Mouse (Mus musculus): ENCODE measurements around the gene Nek5. TPM values are rescaled to one million over a fixed set of nuclear protein-coding genes. Genes with fewer than 3 reads are reported as not detected.

Gene Nek5
- total RNA-seq, 1 experiment: not detected

DNA sequence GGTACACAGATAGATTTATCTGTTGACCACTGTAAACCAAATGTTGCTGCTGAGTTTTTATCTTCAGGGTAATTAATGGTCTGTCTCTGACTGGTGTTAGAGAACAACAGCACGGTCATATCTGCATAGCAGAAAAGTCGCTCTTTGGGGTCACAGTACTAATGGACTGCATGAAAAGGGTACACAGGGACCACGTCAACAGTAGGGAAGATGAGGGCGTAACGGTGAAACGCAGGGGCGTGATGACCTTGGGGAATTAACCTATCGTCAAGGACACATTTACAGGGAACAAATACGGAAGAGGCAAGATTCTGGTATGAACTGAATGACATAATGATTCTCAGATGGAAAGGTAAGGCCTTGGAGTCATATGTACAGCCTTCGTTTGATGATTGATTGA, 39.6 kb upstream of the Nek5 start:
- no peaks in the 10 kb centered on the region for H3K9me3 ChIP-seq (ENCODE audit: control insufficient read depth, insufficient read depth, low read depth, low read length)
- no peak for TF ChIP-seq MAFK (IDR thresholded peaks at IDR 0.05; ENCODE audit: insufficient read depth, low read depth, low read length)
- TF ChIP-seq HCFC1 (IDR thresholded peaks at IDR 0.05; ENCODE audit: borderline replicate concordance, insufficient read depth, low read length): no peak
- TF ChIP-seq CHD2 (IDR thresholded peaks at IDR 0.05; ENCODE audit: low read depth, low read length): no peak
- no peak for TF ChIP-seq ZC3H11A (IDR thresholded peaks at IDR 0.05; ENCODE audit: borderline replicate concordance, low read depth, low read length)
- TF ChIP-seq ZNF384 (IDR thresholded peaks at IDR 0.05; ENCODE audit: low read depth, low read length): no peak
- in situ Hi-C loops (cut with MboI; ENCODE audit: low sequenced_read_pairs in 2 of 2, unreplicated experiment in 2 of 2): no loop called here
- DNase-seq (ENCODE audit: low read depth, low spot score): no peak
- H3K4me3 ChIP-seq (ENCODE audit: insufficient read depth in 1 of 2, low read depth in 1 of 2, low read length in 2 of 2, poor library complexity in 1 of 2, severe bottlenecking in 1 of 2): no peak overlapping the region
- no peak overlapping the region for H3K9ac ChIP-seq (ENCODE audit: insufficient read depth, low read depth, low read length, poor library complexity, severe bottlenecking)
- H3K36me3 ChIP-seq (ENCODE audit: control insufficient read depth, insufficient read depth, low read length, poor library complexity, severe bottlenecking): peaks cover 3% of the 10 kb centered on the region
- no peak overlapping the region for H3K27ac ChIP-seq (ENCODE audit: insufficient read depth, low read depth, low read length, poor library complexity, severe bottlenecking)
- H3K4me1 ChIP-seq (ENCODE audit: control insufficient read depth in 2 of 2, insufficient read depth in 2 of 2, low read length in 2 of 2, poor library complexity in 1 of 2): peaks cover 0 to 4% of the 10 kb centered on the region in 2 experiments; a peak in 1 of 4 replicates

- Histone ChIP-seq H3K4me1 (ENCODE audit: control insufficient read depth in 2 of 2, insufficient read depth in 2 of 2, low read length in 2 of 2, poor library complexity in 1 of 2) (peaks cover 0 to 4% of the 10 kb centered on the region in 2 experiments; a peak in 1 of 4 replicates), H3K4me3 (ENCODE audit: insufficient read depth in 1 of 2, low read depth in 1 of 2, low read length in 2 of 2, poor library complexity in 1 of 2, severe bottlenecking in 1 of 2) (no peak overlapping the region), H3K9me3 (ENCODE audit: control insufficient read depth, insufficient read depth, low read depth, low read length) (no peaks in the 10 kb centered on the region), H3K36me3 (ENCODE audit: control insufficient read depth, insufficient read depth, low read length, poor library complexity, severe bottlenecking) (no peaks in the 10 kb centered on the region), H3K9ac (ENCODE audit: insufficient read depth, low read depth, low read length, poor library complexity, severe bottlenecking) (no peak overlapping the region), H3K27ac (ENCODE audit: insufficient read depth, low read depth, low read length, poor library complexity, severe bottlenecking) (no peak overlapping the region)
- DNase-seq (ENCODE audit: low read depth, low spot score): no peak
- TF ChIP-seq HCFC1 (IDR thresholded peaks at IDR 0.05; ENCODE audit: borderline replicate concordance, insufficient read depth, low read length) (no peak), ZNF384 (IDR thresholded peaks at IDR 0.05; ENCODE audit: low read depth, low read length) (no peak), ZC3H11A (IDR thresholded peaks at IDR 0.05; ENCODE audit: borderline replicate concordance, low read depth, low read length) (no peak), MAFK (IDR thresholded peaks at IDR 0.05; ENCODE audit: insufficient read depth, low read depth, low read length) (no peak), CHD2 (IDR thresholded peaks at IDR 0.05; ENCODE audit: low read depth, low read length) (no peak)
- in situ Hi-C loops (cut with MboI; ENCODE audit: low sequenced_read_pairs in 2 of 2, unreplicated experiment in 2 of 2): no loop called here
These were observed 37.4 kb upstream of the Nek5 start for GRCm38 (mm10) chr8:22162206-22162605.

GRCm38 (mm10) chr8:22150345-22150663, 25.5 kb upstream of the Nek5 start:
- no peak for DNase-seq (ENCODE audit: low read depth, low spot score)
- H3K9ac ChIP-seq (ENCODE audit: insufficient read depth, low read depth, low read length, poor library complexity, severe bottlenecking): no peak overlapping the region
- TF ChIP-seq HCFC1 (IDR thresholded peaks at IDR 0.05; ENCODE audit: borderline replicate concordance, insufficient read depth, low read length) (no peak), CHD2 (IDR thresholded peaks at IDR 0.05; ENCODE audit: low read depth, low read length) (no peak), ZNF384 (IDR thresholded peaks at IDR 0.05; ENCODE audit: low read depth, low read length) (no peak), MAFK (IDR thresholded peaks at IDR 0.05; ENCODE audit: insufficient read depth, low read depth, low read length) (no peak), ZC3H11A (IDR thresholded peaks at IDR 0.05; ENCODE audit: borderline replicate concordance, low read depth, low read length) (no peak)
- H3K4me3 ChIP-seq (ENCODE audit: insufficient read depth in 1 of 2, low read depth in 1 of 2, low read length in 2 of 2, poor library complexity in 1 of 2, severe bottlenecking in 1 of 2): no peak overlapping the region
- peaks cover 6 to 12% of the 10 kb centered on the region in 2 experiments; a peak in 2 of 4 replicates for H3K4me1 ChIP-seq (ENCODE audit: control insufficient read depth in 2 of 2, insufficient read depth in 2 of 2, low read length in 2 of 2, poor library complexity in 1 of 2)
- in situ Hi-C loops (cut with MboI; ENCODE audit: low sequenced_read_pairs in 2 of 2, unreplicated experiment in 2 of 2): no loop called here
- H3K27ac ChIP-seq (ENCODE audit: insufficient read depth, low read depth, low read length, poor library complexity, severe bottlenecking): no peak overlapping the region
- no peaks in the 10 kb centered on the region for H3K36me3 ChIP-seq (ENCODE audit: control insufficient read depth, insufficient read depth, low read length, poor library complexity, severe bottlenecking)
- H3K9me3 ChIP-seq (ENCODE audit: control insufficient read depth, insufficient read depth, low read depth, low read length): no peaks in the 10 kb centered on the region

DNA sequence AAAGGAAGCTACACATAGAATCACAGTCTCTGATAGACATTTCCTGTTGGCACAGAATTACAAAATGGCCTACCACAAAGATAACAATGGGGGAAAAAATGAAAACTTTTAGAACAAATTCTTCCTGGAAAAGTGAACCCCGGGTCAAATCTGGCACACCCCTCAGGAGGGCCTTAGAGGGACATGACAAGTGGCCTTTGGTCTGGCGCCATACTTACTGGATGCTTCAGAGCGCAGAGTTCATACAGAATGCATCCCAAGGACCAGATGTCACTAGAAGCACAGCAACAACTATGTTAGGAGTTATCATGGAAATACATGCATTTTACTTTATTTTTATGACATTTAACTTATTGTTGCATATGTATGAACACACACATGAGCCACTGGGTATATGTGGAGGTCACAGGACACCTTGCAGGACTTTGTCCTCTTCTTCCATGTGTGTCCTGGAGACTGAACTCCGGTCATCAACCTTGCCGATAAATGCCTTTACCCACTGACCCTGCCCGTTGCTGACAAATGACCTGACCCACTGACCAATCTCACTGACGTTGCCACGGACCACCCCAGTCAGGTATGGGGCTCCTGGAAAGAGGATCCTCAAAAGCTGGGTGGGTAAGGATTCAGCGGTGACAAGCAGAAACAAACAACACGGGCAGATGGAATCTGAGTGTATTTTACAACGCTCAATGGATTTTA, 24.9 kb upstream of the Nek5 start:
- no peak for DNase-seq (ENCODE audit: low read depth, low spot score)
- H3K4me1 ChIP-seq (ENCODE audit: control insufficient read depth in 2 of 2, insufficient read depth in 2 of 2, low read length in 2 of 2, poor library complexity in 1 of 2): peaks cover 4 to 12% of the 10 kb centered on the region in 2 experiments; a peak in 2 of 4 replicates
- in situ Hi-C loops (cut with MboI; ENCODE audit: low sequenced_read_pairs in 2 of 2, unreplicated experiment in 2 of 2): no loop called here

More for the DNA sequence above, 24.9 kb upstream of the Nek5 start:
- Histone ChIP-seq H3K9me3 (ENCODE audit: control insufficient read depth, insufficient read depth, low read depth, low read length) (no peaks in the 10 kb centered on the region), H3K27ac (ENCODE audit: insufficient read depth, low read depth, low read length, poor library complexity, severe bottlenecking) (no peak overlapping the region), H3K4me3 (ENCODE audit: insufficient read depth in 1 of 2, low read depth in 1 of 2, low read length in 2 of 2, poor library complexity in 1 of 2, severe bottlenecking in 1 of 2) (no peak overlapping the region), H3K9ac (ENCODE audit: insufficient read depth, low read depth, low read length, poor library complexity, severe bottlenecking) (no peak overlapping the region), H3K36me3 (ENCODE audit: control insufficient read depth, insufficient read depth, low read length, poor library complexity, severe bottlenecking) (no peaks in the 10 kb centered on the region)
- no peak for TF ChIP-seq ZNF384 (IDR thresholded peaks at IDR 0.05; ENCODE audit: low read depth, low read length)
- no peak for TF ChIP-seq MAFK (IDR thresholded peaks at IDR 0.05; ENCODE audit: insufficient read depth, low read depth, low read length)
